Mouse (Mus musculus) thymus, adult 2 months (tissue): ENCODE measurements around the gene Vangl2.

Experiments
- CTCF ChIP-seq: fragments of 200-500 bp; IDR thresholded peaks from 2 replicates; pipeline ENCODE4 v1.5.1; 2012; ENCODE audit warnings: mild to moderate bottlenecking, control low read depth, low read length, moderate library complexity, borderline replicate concordance; ENCODE audit not compliant: control insufficient read depth, poor library complexity, insufficient read depth; ENCODE audit errors: extremely low read depth
- POLR2A ChIP-seq: fragments of 200-500 bp; IDR thresholded peaks from 2 replicates; pipeline ENCODE4 v1.6.1; 2012; ENCODE audit warnings: mild to moderate bottlenecking, low read length, control low read depth, moderate library complexity; ENCODE audit not compliant: control insufficient read depth, poor library complexity, insufficient read depth; ENCODE audit errors: extremely low read depth

- no peak for TF ChIP-seq CTCF
- no peak for TF ChIP-seq POLR2A
Observed at GRCm38 (mm10) chr1:171969221-171969620, 59.0 kb downstream of the Vangl2 start.
